10 mouse cellular contexts compared by ENCODE assay signal in genomic region chr5:92003011-92003410, GRCm38 (mm10). TPM values are rescaled to one million over a fixed set of nuclear protein-coding genes. Genes with fewer than 3 reads are reported as not detected.
DNase-seq lines count a peak whose midpoint lies in the region; ATAC-seq and TF ChIP-seq lines count a peak whose summit lies in the region.
"Had no signal": no experiment of that assay in that cellular context is flagged by ENCODE, and none has a peak within 500 bp of the region (broad histone marks: within the 10 kb centered on the region; RNA-seq: fewer than 3 reads in every experiment).

No protein-coding gene starts in this region.

- TF ChIP-seq CTCF in kidney, adult 2 months (conservative IDR thresholded peaks at IDR 0.05; ENCODE audit: insufficient read depth, insufficient read length, low read depth, low read length) = peak; percentile 42; the same call in 1 of the 2 replicates

- no peak overlapping the region for H3K9ac ChIP-seq in intestine, embryonic 15.5 days
- no peak overlapping the region for H3K9ac ChIP-seq in midbrain, embryonic 15.5 days
- H3K9ac ChIP-seq: embryonic facial prominence, embryonic 13.5 days; limb, embryonic 15.5 days had no signal

- peak; percentile 59; the same call in 1 of the 2 replicates for ATAC-seq in intestine, embryonic 15.5 days
- ATAC-seq in midbrain, embryonic 15.5 days (replicated peaks) = peak; percentile 70

- H3K4me2 ChIP-seq in intestine, embryonic 15.5 days (replicated peaks) = no peak overlapping the region
- no peak overlapping the region for H3K4me2 ChIP-seq in midbrain, embryonic 15.5 days
- H3K4me2 ChIP-seq: embryonic facial prominence, embryonic 13.5 days; limb, embryonic 15.5 days had no signal

- TF ChIP-seq POLR2A in kidney, adult 2 months (IDR thresholded peaks at IDR 0.05; ENCODE audit: low read depth, low read length) = no peak

- WGBS in kidney, adult 2 months = 73% methylated on average over 2 of the region's 2 CpGs
- 66% methylated on average over 2 of the region's 2 CpGs for WGBS in intestine, embryonic 15.5 days
- 75% methylated on average over 2 of the region's 2 CpGs for WGBS in midbrain, embryonic 15.5 days

- H3K4me1 ChIP-seq in kidney, adult 2 months (ENCODE audit: control insufficient read depth, insufficient read depth, low read length) = no peaks in the 10 kb centered on the region
- H3K4me1 ChIP-seq in intestine, embryonic 15.5 days (replicated peaks) = no peaks in the 10 kb centered on the region
- no peaks in the 10 kb centered on the region for H3K4me1 ChIP-seq in midbrain, embryonic 15.5 days
- H3K4me1 ChIP-seq: embryonic facial prominence, embryonic 13.5 days; limb, embryonic 15.5 days had no signal

- H3K27me3 ChIP-seq in kidney, adult 2 months (replicated peaks; ENCODE audit: control insufficient read depth, insufficient read depth, low read length) = no peaks in the 10 kb centered on the region
- no peaks in the 10 kb centered on the region for H3K27me3 ChIP-seq in intestine, embryonic 15.5 days (replicated peaks)
- H3K27me3 ChIP-seq in midbrain, embryonic 15.5 days (replicated peaks) = no peaks in the 10 kb centered on the region
- H3K27me3 ChIP-seq: embryonic facial prominence, embryonic 13.5 days; limb, embryonic 15.5 days had no signal

- H3K9me3 ChIP-seq in intestine, embryonic 15.5 days = no peaks in the 10 kb centered on the region
- H3K9me3 ChIP-seq in midbrain, embryonic 15.5 days = no peaks in the 10 kb centered on the region
- H3K9me3 ChIP-seq: embryonic facial prominence, embryonic 13.5 days; limb, embryonic 15.5 days had no signal

- no peak overlapping the region for H3K27ac ChIP-seq in kidney, adult 2 months (ENCODE audit: insufficient read depth, low read depth, low read length)
- H3K27ac ChIP-seq in intestine, embryonic 15.5 days = no peak overlapping the region
- H3K27ac ChIP-seq in midbrain, embryonic 15.5 days = no peak overlapping the region
- H3K27ac ChIP-seq: embryonic facial prominence, embryonic 13.5 days; limb, embryonic 15.5 days had no signal

- peak; percentile 8 for DNase-seq in kidney, adult 2 months
- DNase-seq in kidney, adult 8-10 months = no peak
- DNase-seq in CD8-positive naive resting alpha-beta T cell, adult 2 months (ENCODE audit: low read depth in 2 of 2, low spot score in 2 of 2) = peak; percentile 16 to 29
- DNase-seq in adipocyte (ENCODE audit: low spot score) = peak; percentile 44
- no peak for DNase-seq in urinary bladder, postnatal 10 days (ENCODE audit: low spot score)
- DNase-seq in right cerebral cortex, adult 18-20 months = no peak

- no peaks in the 10 kb centered on the region for H3K36me3 ChIP-seq in kidney, adult 2 months (ENCODE audit: control insufficient read depth, insufficient read depth, low read length)
- no peaks in the 10 kb centered on the region for H3K36me3 ChIP-seq in intestine, embryonic 15.5 days
- H3K36me3 ChIP-seq in midbrain, embryonic 15.5 days (replicated peaks) = no peaks in the 10 kb centered on the region
- H3K36me3 ChIP-seq: embryonic facial prominence, embryonic 13.5 days; limb, embryonic 15.5 days had no signal

- no peak overlapping the region for H3K4me3 ChIP-seq in kidney, adult 2 months (ENCODE audit: insufficient read depth, low read depth, low read length)
- no peak overlapping the region for H3K4me3 ChIP-seq in intestine, embryonic 15.5 days (replicated peaks)
- H3K4me3 ChIP-seq in midbrain, embryonic 15.5 days = no peak overlapping the region
- H3K4me3 ChIP-seq: embryonic facial prominence, embryonic 13.5 days; limb, embryonic 15.5 days had no signal

RNA-seq across cellular contexts. Expression of gene Odaph, which starts 15.7 kb away (rescaled TPM):
- 0.11 TPM in 1 of 2 replicates, not detected in the other for polyA plus RNA-seq in kidney, adult 2 months (2012; rRNA removed)
- polyA plus RNA-seq in intestine, embryonic 15.5 days (2015; fragmentation: Nextera tagmentation; extraction: Ambion mirVana) = not detected in 2 replicates
- polyA plus RNA-seq in midbrain, embryonic 15.5 days (2015; fragmentation: Nextera tagmentation; extraction: Ambion mirVana) = not detected in 2 replicates
- polyA plus RNA-seq: embryonic facial prominence, embryonic 13.5 days had no signal

RNA-seq across cellular contexts. Expression of gene Rchy1, which starts 40.1 kb away (rescaled TPM):
- polyA plus RNA-seq in kidney, adult 2 months (2012; rRNA removed) = 25.6 and 30.9 TPM in 2 replicates
- polyA plus RNA-seq in intestine, embryonic 15.5 days (2015; fragmentation: Nextera tagmentation; extraction: Ambion mirVana) = 74.1 and 80.7 TPM in 2 replicates
- 79.3 and 84.0 TPM in 2 replicates for polyA plus RNA-seq in midbrain, embryonic 15.5 days (2015; fragmentation: Nextera tagmentation; extraction: Ambion mirVana)

RNA-seq across cellular contexts. Expression of gene Cdkl2, which starts 40.7 kb away (rescaled TPM):
- 2.3 and 2.8 TPM in 2 replicates for polyA plus RNA-seq in kidney, adult 2 months (2012; rRNA removed)
- 2.6 and 2.8 TPM in 2 replicates for polyA plus RNA-seq in intestine, embryonic 15.5 days (2015; fragmentation: Nextera tagmentation; extraction: Ambion mirVana)
- 9.8 and 10.5 TPM in 2 replicates for polyA plus RNA-seq in midbrain, embryonic 15.5 days (2015; fragmentation: Nextera tagmentation; extraction: Ambion mirVana)

Comparison
In these comparisons a context has a peak if more than half of its experiments do, and no peak if none do; other contexts are left out.
1. DNase-seq: peak in kidney, adult 2 months (single experiment), CD8-positive naive resting alpha-beta T cell, adult 2 months (2 of 2) and adipocyte (single experiment); none in kidney, adult 8-10 months (0 of 2), urinary bladder, postnatal 10 days (single experiment) and right cerebral cortex, adult 18-20 months (single experiment).